Mouse (Mus musculus) lung, postnatal 14 days (tissue): ENCODE measurements around the gene Car12.
"Not testable (repeated sequence)": the region's sequence is repeated elsewhere in the genome, so short reads cannot be mapped to it uniquely, and the experiment has no call there.

ENCODE experiments used
- DNase-seq: peaks from one replicate; pipeline ENCODE4 v3.0.0; 2021

The Car12 gene

DNA sequence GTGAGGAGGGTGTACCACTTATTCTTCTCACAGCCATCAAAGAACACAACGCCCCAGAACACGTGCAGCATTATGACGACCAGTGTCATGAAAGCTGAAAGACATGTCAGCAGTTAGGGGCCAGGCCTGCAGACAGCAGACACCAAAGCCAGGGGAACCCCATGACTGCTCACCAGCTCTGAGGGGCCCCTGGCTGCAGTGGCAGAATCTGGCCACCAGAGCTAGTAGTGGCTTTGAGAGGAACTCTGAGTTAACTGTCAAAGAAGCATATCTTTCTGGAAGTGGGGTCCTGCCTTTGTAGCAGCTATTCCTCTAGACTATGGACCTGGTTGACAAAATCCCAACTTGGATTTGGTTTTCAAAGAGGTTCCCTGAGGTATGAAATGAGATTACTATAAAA, 71.1 kb downstream of the Car12 start:
- DNase-seq, result not testable (repeated sequence)

DNA sequence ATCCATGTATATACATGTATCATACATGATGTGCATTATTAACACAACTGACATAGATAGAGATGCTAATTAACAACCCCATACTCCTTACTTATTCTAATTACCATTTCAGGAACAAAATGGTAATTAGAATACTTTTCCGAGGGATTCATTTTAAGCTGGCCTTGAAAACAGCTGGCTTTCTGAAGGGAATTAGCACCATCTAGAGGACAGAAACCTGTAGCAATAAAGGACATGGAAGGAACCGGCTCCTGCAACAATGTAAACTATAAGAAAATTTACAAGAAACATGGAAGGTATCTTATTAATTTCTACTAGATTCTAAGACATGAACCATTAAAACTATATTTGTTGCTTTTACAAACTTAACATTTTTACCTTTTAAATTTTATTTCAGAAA, 74.3 kb downstream of the Car12 start:
- peak; percentile 25 for DNase-seq

DNA sequence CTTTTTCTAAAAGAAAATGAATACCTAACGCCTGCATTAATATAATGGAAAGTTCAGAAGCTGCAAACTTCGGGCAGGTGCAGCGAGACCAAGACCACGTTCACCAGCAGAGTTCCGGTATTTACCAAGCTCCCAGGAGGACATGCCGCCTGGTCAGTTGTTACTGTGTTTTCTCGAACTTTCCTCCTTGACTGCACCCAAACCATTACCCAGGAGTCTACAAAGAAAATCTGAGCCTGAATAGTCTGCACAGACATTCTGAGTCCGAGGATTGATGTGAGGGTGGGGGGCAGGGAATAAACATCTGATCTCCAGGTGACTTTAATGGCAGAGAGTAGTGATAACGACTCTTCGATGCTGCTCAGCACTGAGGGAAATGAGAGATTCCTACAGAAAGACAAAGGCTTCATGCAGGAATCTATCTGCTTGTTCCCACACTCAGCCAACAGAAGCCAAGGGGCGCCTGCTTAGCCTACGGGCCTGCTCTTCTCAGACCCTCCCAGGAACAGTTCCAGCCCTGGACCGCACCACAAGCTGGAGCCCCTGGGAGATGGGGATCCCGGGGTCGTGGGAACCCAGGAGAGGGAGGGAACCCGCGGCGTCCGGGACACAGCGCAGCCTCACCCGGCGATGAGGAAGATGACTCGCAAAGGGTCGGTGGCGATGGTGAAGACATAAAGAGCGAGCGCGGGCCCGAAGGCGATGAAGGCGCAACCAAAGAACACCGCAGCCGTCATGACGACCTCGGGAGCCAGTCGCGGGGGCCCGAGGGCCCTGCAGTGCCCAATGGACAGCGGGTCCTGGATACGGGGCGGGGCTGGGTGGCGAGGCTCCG, 81.4 kb downstream of the Car12 start:
- no peak for DNase-seq

DNA sequence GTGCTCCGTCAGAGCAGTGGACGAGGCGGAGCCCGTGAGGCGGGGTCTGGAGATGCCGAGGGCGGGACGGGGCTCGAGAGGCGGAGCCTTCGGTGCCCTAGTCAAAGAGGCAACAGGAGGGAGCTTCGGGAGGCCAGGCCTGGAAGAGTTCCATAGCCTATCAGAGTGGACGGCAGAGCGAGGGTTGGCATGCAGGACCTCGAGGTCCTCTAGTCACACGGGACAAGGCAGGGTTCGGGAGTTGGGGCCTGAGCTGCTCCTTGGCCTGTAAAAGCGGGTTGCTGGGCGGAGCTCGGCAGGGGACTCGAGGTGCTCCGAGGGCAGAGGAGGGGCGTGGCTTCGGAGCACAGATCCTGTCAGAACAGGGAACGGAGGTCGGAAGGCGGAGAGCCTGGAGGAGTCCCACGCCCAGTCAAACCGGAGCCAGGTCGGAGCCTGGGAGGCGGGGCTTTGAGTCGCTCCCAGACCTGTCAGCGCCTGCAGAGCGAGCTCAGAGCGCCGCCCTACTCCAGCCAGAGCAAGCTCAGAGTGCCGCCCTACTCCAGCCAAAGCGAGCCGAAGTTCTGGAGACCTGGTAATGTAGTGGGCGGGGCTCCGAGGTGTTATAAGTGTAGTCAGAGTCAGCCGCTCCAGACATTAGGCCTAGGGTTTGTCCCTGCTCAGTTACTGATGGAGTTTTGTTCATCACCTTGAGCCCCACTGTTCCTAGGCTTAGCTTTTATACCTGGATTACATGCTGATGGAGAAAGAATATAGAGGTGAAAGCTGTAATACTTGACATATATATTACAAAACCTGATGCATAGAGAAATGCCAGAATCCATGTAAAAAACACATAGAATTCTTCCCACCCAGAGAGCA, 82.2 kb downstream of the Car12 start, which contains the start of gene Aph1b:
Gene Aph1b, minus strand, starts transcription at position 27 of the 861 bp plus-strand sequence.
- DNase-seq, result peak; percentile 95

DNA sequence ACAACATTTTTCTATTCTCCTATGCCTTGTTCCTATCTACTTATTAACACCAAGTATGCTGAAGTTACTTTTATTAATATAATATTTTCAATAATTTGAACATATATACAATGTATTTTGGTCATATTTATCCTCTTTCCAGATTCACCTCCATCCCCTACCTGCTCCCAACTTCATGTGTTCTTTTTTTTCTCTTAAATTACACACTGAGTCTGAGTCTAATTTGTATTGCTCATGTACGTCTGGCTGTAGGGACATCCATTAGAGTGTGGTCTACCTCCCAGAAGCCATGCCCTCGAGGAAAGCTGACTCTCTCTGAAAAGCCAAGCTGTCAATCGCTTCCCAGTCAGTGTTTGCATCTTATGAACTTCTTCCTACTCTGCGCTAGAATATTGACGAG, 83.3 kb downstream of the Car12 start, which contains the start of gene Gm10647:
Gene Gm10647, plus strand, starts transcription at position 301 of the 400 bp plus-strand sequence.
- DNase-seq, result no peak

DNA sequence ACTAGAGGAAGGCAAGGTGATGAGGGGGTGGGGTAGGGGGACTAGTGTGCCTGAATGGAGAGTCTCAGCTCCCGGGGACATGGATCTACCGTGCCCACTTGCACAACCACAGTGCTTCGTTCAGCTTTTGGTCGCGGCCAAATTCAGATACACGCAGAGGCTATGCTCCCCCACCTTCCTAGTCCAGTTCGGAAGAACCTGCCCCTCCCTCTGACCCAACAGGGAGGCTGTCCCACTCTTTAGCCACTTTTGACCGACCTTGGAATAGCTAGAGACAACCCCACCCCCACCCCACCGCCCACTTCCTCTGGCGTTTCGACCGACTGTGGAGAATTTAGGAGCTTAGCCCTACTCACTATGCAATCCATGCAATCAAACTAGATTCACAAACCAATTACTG, 88.5 kb downstream of the Car12 start:
- no peak for DNase-seq

DNA sequence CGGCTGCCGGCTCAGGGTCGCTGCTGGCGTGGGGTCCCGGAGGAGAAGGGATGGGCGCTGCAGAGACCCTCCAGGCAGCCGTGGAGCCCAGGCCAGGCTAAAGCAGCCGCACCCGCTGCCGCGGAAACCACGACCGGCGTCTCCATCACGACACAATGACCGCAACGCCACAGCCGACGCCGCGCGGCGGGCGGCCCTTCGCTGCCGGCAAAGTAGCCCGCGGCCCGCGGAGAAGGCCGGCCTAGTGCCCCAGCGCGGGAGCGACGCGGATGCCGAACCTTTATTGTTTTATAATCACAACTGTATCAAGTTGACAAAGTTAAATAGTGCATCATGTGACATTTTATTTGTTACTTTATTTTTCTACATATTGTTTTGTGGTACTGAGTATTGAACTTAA, 92.5 kb downstream of the Car12 start:
- not testable (repeated sequence) for DNase-seq

DNA sequence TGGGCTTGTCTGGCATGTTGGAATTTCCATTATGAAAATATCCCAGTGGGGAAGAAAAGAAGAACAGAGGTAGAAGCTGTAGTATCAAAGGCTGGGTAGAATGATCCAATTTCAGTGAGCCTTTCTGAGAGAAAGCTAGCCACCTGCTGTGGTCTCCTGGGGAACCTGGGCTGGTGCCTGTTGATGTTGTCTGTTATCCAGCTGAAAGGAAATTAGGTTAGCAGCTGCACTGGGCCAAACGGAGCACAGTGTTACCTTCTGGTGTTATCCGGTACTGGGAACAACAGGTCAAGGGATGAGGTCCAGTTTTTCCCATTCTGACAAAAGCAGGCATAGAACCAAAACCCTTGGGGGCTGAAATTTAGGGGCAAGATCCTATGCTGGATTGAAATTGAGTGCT, 99.9 kb downstream of the Car12 start:
- no peak for DNase-seq
